Mouse (Mus musculus) gastrocnemius, postnatal 10 days (tissue): ENCODE measurements at regions not wholly inside any gene's neighbourhood (a gene's known extent, or its start where the extent isn't known, plus 50 kb on each side); places are given as distances from the start of the nearest gene placed in this dataset.

Experiments used
- DNase-seq: peaks from one replicate; pipeline ENCODE4 v3.0.0; 2021; ENCODE audit warnings: mixed read lengths

- DNase-seq, result no peak
Observed at GRCm38 (mm10) chr13:53055697-53056096, 74.8 kb upstream of the Nfil3 start.

GRCm38 (mm10) chr13:53053211-53053610 is 72.3 kb upstream of the Nfil3 start:
- DNase-seq, result no peak

- no peak for DNase-seq
Observed at GRCm38 (mm10) chr13:53052806-53053205, 71.9 kb upstream of the Nfil3 start.

- DNase-seq, result no peak
Observed at GRCm38 (mm10) chr13:53052188-53052587, 71.3 kb upstream of the Nfil3 start.

- DNase-seq, result no peak
Observed at GRCm38 (mm10) chr13:53051386-53051785, 70.5 kb upstream of the Nfil3 start.

GRCm38 (mm10) chr13:53049176-53049575 is 68.3 kb upstream of the Nfil3 start:
- DNase-seq, result no peak

GRCm38 (mm10) chr13:53033189-53033943 is 52.5 kb upstream of the Nfil3 start:
- peak; percentile 27 for DNase-seq
